Mouse (Mus musculus) heart, embryonic 14.5 days (tissue): ENCODE measurements around the gene Upk3a. TPM values are rescaled to one million over a fixed set of nuclear protein-coding genes. Genes with fewer than 3 reads are reported as not detected.
"Not testable (repeated sequence)": the region's sequence is repeated elsewhere in the genome, so short reads cannot be mapped to it uniquely, and the experiment has no call there.

Experiments used
- ATAC-seq: fragments of 200-750 bp; cut with Nextera tagmentation; 2 replicates; pipeline ENCODE4 v1.8.0; 2017; ENCODE audit warnings: low read depth, moderate TSS enrichment; ENCODE audit not compliant: insufficient number of reproducible peaks, insufficient read depth, low FRiP score
- H3K27ac ChIP-seq, 2 experiments: fragments of 200-500 bp in 1 of 2; fragments of 300-500 bp in 1 of 2; sonication (generic) in 1 of 2; replicated peaks in 1 of 2; 2 replicates each; pipeline ENCODE4 v1.5.1; 2012 to 2014; ENCODE audit warnings: low read depth in 2 of 2, low read length in 2 of 2, control low read depth in 1 of 2, mild to moderate bottlenecking in 1 of 2, mixed read lengths in 1 of 2; ENCODE audit not compliant: control insufficient read depth in 1 of 2, insufficient read depth in 1 of 2
- H3K27me3 ChIP-seq: fragments of 300-500 bp; sonication (generic); 2 replicates; pipeline ENCODE4 v1.6.1; 2014; ENCODE audit warnings: mild to moderate bottlenecking, low read length, control low read depth; ENCODE audit not compliant: control insufficient read depth, insufficient read depth
- H3K36me3 ChIP-seq: fragments of 300-500 bp; sonication (generic); 2 replicates; pipeline ENCODE4 v1.6.1; 2014; ENCODE audit warnings: mild to moderate bottlenecking, control low read depth, low read length, mixed read lengths; ENCODE audit not compliant: control insufficient read depth, insufficient read depth
- H3K4me1 ChIP-seq, 2 experiments: fragments of 200-500 bp in 1 of 2; fragments of 300-500 bp in 1 of 2; sonication (generic) in 1 of 2; 2 replicates each; pipeline ENCODE4 v1.6.1; 2012 to 2014; ENCODE audit warnings: low read length in 2 of 2, control low read depth in 1 of 2, mixed read lengths in 1 of 2; ENCODE audit not compliant: control insufficient read depth in 2 of 2, insufficient read depth in 2 of 2
- H3K4me2 ChIP-seq: fragments of 300-500 bp; sonication (generic); 2 replicates; pipeline ENCODE4 v1.6.1; 2014; ENCODE audit warnings: mild to moderate bottlenecking, low read length
- H3K4me3 ChIP-seq, 2 experiments: fragments of 200-500 bp in 1 of 2; fragments of 300-500 bp in 1 of 2; sonication (generic) in 1 of 2; 2 replicates each; pipeline ENCODE4 v1.5.1; 2012 to 2014; ENCODE audit warnings: low read length in 2 of 2, mild to moderate bottlenecking in 2 of 2, control low read depth in 1 of 2, low read depth in 1 of 2, moderate library complexity in 1 of 2; ENCODE audit not compliant: control insufficient read depth in 1 of 2, insufficient read depth in 1 of 2
- H3K9ac ChIP-seq: fragments of 300-500 bp; sonication (generic); 2 replicates; pipeline ENCODE4 v1.6.1; 2014; ENCODE audit warnings: mild to moderate bottlenecking, low read length
- H3K9me3 ChIP-seq: fragments of 300-500 bp; sonication (generic); 2 replicates; pipeline ENCODE4 v1.6.1; 2016; ENCODE audit warnings: low read length, control low read depth; ENCODE audit not compliant: control insufficient read depth
- WGBS: fragments of 180-500 bp; shearing (Covaris S2); extraction: QIAGEN DNeasy Blood & Tissue Kit; methylation state at CpG from one replicate; pipeline ENCODE4 v1.1.7; 2014; 5-methylcytosine and 5-hydroxymethylcytosine counted together
- polyA plus RNA-seq: library from polyadenylated mRNA; unstranded; fragments of >200 nt; fragmentation: Nextera tagmentation; extraction: Ambion mirVana; gene quantifications from 2 replicates; pipeline ENCODE4 v1.2.1, GENCODE M21; 2014

Gene Upk3a
- polyA plus RNA-seq, 1 experiment from 2014 or later: not detected

DNA sequence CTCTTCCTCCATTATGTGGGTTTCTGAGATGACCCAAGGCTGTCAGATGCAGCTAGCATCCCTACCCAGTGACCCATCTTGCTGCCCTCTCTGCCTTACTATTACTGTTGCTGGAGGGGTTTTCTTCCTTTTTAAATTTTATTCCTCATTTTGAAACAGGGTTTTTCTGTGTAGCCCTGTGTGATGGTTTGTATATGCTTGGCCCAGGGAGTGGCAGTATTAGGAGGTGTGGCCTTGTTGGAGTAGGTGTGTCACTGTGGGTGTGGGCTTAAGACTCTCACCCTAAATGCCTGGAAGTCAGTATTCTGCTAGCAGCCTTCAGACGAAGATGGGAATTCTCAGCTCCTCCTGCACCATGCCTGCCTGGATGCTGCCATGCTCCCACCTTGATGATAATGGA lies 11.7 kb downstream of the Upk3a start, which contains the start of gene Fam118a:
TSS of gene Fam118a (plus strand) at position 301 of the 400 bp plus-strand sequence.
- H3K27ac ChIP-seq, H3K36me3 ChIP-seq, ATAC-seq, H3K9ac ChIP-seq, H3K4me2 ChIP-seq, H3K9me3 ChIP-seq, H3K4me1 ChIP-seq, H3K27me3 ChIP-seq, H3K4me3 ChIP-seq: not testable (repeated sequence)
- 39% methylated on average over 1 of the region's 1 CpGs for WGBS

DNA sequence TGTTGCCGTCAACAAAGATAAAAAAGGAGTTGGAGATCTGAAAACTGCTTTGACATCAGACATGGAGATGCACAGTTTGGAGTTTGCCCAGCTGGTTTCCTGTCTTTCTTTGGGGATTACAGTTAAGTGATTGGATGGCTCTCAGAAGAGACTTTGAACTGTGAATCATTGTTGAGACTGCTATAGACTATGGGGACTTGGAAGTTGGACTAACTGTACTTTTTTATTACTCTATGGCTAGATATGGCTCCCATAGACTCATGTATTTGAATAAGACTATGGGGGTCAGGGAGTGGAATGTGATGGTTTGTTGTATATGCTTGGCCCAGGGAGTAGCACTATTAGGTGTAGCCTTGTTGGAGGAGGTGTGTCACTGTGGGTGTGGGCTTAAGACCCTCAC lies 13.7 kb downstream of the Upk3a start:
- not testable (repeated sequence) for H3K27me3 ChIP-seq, H3K4me2 ChIP-seq, H3K4me3 ChIP-seq, H3K9ac ChIP-seq, ATAC-seq, H3K27ac ChIP-seq, H3K36me3 ChIP-seq, H3K4me1 ChIP-seq, H3K9me3 ChIP-seq
- WGBS: 42% methylated on average over 1 of the region's 1 CpGs

DNA sequence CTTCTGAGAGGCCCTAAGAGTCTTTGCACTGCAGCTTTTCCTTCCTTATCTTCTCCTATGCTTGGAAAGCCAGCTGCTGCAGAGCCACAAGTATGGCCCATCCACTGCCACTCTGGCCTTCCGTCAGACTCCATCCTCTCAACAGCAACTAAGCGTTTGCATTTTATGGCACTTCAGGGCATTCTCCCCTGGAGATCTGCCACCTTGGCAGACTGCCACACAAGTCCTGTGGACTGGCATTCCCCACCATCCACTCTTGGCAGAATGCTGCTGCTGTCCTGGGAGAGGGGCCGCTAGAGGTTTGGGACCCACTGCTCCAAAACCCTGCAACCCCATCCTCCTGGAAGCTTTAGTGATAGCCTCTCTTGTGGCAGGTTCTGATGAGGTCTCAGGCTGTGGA lies 14.9 kb downstream of the Upk3a start:
- H3K4me3 ChIP-seq: no peak overlapping the region
- no peaks in the 10 kb centered on the region for H3K36me3 ChIP-seq
- H3K4me1 ChIP-seq: peaks cover 2 to 5% of the 10 kb centered on the region in 2 experiments; a peak in 2 of 4 replicates
- H3K27me3 ChIP-seq: peaks cover 5% of the 10 kb centered on the region; the same call in 1 of the 2 replicates
- no peak overlapping the region for H3K27ac ChIP-seq
- H3K4me2 ChIP-seq: no peak overlapping the region
- ATAC-seq: no peak
- WGBS: 46% methylated on average over 3 of the region's 3 CpGs
- H3K9ac ChIP-seq: no peak overlapping the region
- H3K9me3 ChIP-seq: 0 out of 2 replicates have a peak, but pooled peaks cover 3% of the 10 kb centered on the region

DNA sequence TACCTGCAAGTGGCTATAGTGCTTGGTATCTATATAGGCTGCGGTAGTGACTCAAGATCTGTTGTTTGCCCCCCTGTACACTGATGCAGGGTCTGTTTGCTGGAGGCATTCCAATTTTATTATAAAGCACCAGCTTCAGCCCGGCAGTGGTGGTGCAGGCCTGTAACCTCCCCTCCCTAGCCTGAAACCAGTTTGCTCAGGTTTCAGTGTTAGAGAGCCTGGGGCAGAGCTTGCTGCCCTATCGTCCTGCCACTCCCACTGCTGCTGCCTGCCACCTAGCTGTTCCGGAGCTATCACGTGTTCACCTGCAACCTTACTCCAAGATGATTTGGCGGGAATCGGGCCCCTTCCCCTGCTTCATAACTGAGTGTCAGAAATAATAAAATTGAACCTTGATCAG lies 17.0 kb downstream of the Upk3a start:
- H3K4me2 ChIP-seq, H3K27me3 ChIP-seq, H3K27ac ChIP-seq, H3K9me3 ChIP-seq, H3K4me3 ChIP-seq, H3K36me3 ChIP-seq, ATAC-seq, H3K9ac ChIP-seq: not testable (repeated sequence)
- H3K4me1 ChIP-seq: peaks cover 7 to 11% of the 10 kb centered on the region in 2 experiments
- WGBS: 34% methylated on average over 7 of the region's 7 CpGs

DNA sequence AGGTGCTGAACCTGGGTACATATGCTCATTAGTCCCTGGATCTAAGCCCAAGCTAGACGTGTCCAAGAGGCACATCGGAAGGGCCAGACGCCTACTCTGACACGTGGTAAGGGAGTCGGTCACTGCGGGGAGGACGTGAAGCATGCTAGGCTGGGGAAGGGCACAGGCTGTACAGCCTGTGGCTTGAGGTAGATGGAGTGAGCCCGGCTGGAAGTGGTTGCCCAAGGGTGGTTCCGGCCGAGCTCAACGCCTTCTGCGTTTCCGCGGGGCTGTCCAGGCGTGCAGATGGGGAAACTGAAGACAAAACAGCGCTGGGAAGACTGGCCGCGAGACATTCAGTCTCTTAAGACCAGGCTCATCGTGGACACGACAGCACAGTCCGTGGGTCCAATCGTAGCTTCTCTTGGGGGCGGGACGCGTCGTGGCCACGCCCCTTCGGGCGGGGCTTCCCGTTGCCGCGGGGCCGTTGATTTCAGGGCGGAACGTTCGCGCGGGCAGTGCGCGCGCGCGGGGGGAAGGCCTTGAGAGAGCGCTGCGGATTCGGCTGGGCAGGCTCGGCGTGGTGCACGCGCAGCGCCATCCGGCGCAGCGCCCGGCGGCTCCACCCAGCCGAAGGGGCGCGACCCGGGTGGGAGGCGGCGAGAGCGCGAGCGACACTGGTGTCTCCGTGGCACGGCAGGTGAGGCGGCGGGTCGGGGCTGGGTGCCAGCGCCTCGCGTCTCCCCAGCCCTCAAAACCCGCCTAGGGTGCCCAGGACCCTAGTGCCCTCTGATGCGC lies 19.8 kb downstream of the Upk3a start:
- H3K27me3 ChIP-seq: peaks cover 5% of the 10 kb centered on the region; the same call in 1 of the 2 replicates
- no peaks in the 10 kb centered on the region; the same call in 1 of the 2 replicates for H3K36me3 ChIP-seq
- 0 out of 2 replicates have a peak, but pooled peaks cover 3% of the 10 kb centered on the region for H3K9me3 ChIP-seq
- peak; percentile 95 for ATAC-seq
- H3K9ac ChIP-seq: peak overlapping the region; percentile 80
- peak overlapping the region; percentile 50 to 69; a peak in 2 of 4 replicates for H3K27ac ChIP-seq
- peak overlapping the region; percentile 63 to 81 for H3K4me3 ChIP-seq
- WGBS: under 1% methylated on average over 52 of the region's 75 CpGs
- peak overlapping the region; percentile 89 for H3K4me2 ChIP-seq
- peaks cover 11 to 23% of the 10 kb centered on the region in 2 experiments for H3K4me1 ChIP-seq

DNA sequence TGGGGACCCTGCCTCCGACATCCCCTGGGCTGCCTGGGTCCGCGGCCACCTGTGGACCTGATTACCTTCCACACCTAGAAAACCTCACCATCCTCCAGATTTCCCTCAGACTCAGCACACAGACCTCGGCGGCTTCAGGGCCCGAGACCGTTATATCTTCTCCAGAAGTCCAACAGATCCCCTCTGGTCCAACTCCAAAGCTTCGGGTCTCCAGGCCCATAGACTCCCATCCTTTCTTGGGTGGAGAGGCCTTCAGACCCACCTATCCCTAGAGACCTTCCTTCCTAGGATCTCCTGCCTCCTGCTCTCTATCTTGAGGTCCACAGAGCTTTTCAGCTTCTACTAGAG lies 20.4 kb downstream of the Upk3a start:
- Histone ChIP-seq H3K9me3 (0 out of 2 replicates have a peak, but pooled peaks cover 3% of the 10 kb centered on the region), H3K4me1 (peaks cover 13 to 28% of the 10 kb centered on the region in 2 experiments), H3K27me3 (peaks cover 5% of the 10 kb centered on the region; the same call in 1 of the 2 replicates), H3K9ac (peak overlapping the region; percentile 80), H3K27ac (no peak overlapping the region), H3K36me3 (no peaks in the 10 kb centered on the region; the same call in 1 of the 2 replicates), H3K4me3 (peak overlapping the region; percentile 63 to 81), H3K4me2 (peak overlapping the region; percentile 89)
- 3% methylated on average over 8 of the region's 8 CpGs for WGBS
- ATAC-seq: no peak

DNA sequence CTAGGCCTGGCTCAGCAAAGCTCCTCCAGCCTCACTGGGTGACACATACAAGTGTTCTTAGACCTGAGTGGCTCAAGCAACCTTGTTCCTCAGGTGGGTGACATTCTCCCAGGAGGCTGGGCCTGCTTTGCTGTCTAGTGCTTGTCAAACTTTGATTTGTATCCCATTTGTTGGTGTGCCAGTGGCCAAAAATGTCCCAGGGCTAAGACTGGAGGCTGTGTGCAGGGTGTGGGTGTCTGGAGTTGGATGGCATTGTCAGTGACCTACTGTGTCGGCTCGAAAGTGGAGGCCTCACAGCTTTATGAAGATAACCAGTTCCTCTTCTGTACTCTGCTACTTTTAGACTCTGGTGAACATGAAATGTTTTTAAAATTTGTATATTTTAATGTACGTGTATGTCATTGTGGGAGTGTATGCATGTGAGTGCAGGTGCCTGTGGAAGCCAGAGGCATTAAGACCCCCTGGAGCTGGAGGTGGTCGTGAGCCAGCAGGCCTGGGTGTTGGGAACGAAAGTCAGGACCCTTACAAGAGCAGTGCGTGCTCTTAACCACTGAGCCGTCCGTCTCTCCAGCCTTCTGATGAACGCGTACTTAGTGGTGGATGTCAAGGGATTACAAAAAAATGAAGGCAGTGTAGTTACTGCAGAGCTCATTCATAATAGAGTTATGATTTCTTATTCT lies 24.7 kb downstream of the Upk3a start:
- Histone ChIP-seq H3K36me3 (peaks cover 14% of the 10 kb centered on the region), H3K4me3 (no peak overlapping the region), H3K9ac (no peak overlapping the region), H3K27ac (peak overlapping the region; percentile 62 to 64), H3K4me1 (peaks cover 20 to 38% of the 10 kb centered on the region in 2 experiments), H3K9me3 (no peaks in the 10 kb centered on the region), H3K27me3 (no peaks in the 10 kb centered on the region), H3K4me2 (no peak overlapping the region)
- ATAC-seq: no peak
- 63% methylated on average over 10 of the region's 10 CpGs for WGBS
